Mouse (Mus musculus): Measurements from ENCODE around the gene Gpr176. TPM values are rescaled to one million over a fixed set of nuclear protein-coding genes. Genes with fewer than 3 reads are reported as not detected.
A peak's percentile ranks its signal among the peaks of the same experiment; 100 is the strongest.

Gene Gpr176
- 0.42 and 0.73 TPM in 2 replicates for polyA plus RNA-seq (2015; fragmentation: Nextera tagmentation; extraction: Ambion mirVana)

DNA sequence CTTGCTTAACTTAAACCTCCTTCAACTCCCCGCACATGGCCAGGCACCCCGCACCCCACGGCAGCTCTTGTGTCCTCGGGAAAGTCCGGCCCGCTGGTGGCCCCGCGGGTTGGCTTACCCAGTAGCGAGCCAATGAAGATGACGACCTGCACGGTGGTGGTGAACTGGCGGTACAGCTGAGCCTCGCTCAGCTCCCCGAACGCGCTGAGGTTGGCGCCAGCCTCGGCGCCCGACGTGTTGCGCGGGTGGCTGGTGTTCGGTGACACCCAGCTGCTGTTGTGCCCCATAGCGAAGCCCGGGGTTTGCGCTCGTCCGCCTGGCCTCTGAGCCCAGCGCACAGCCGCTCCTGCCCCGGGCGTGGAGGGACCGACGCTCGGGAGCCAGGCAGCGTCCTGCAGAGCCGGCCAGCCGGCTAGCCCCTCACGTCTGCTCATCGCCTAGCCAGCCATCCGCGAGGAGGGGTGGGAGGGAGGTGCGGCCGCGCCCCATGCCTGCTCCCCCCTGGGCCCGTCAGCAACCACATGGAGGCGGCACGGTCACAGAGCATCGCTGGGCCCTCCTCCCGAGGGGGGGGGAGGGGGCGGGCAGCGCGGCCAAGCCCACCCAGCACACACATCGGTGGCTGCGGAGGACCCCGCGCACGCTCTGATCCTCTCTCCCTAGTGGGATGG lies at the start of gene Gpr176:
Gpr176 (minus strand) TSS at position 519 of the 671 bp plus-strand sequence.
- H3K4me2 ChIP-seq, result peak within 1 kb of the TSS; percentile 99
- peak within 1 kb of the TSS; percentile 52 for H3K4me3 ChIP-seq
- H3K36me3 ChIP-seq, result no peaks in the 10 kb centered on the region
- peaks cover 28% of the 10 kb centered on the region for H3K27me3 ChIP-seq
- no peaks in the 10 kb centered on the region for H3K9me3 ChIP-seq
- WGBS, result under 1% methylated on average over 52 of the region's 59 CpGs
- peaks cover 18% of the 10 kb centered on the region for H3K4me1 ChIP-seq
- H3K27ac ChIP-seq, result no peak within 1 kb of the TSS
- ATAC-seq (ENCODE audit: insufficient number of reproducible peaks, low FRiP score, low TSS enrichment, low read depth), result peak; percentile 77
- peak within 1 kb of the TSS; percentile 37 for H3K9ac ChIP-seq

DNA sequence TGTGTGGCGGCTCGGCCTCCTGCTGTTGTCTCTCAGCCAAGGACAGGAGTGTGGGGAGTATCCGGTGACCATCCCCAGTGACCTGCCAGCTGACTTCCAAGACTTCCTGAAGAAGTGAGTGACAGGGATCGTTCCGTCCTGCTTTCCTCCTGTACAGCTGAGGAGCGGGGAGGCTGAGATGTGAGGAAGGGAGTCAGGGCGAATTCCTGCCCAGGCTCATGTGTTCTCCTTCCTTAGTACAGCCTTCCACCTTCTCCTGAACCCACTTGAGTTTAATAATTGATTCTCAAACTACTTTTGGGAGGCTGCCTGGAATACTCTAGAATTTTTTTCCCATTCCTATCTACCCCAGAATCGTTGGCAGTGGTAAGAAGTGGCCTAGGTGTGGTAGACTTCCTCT lies 49.2 kb upstream of the Gpr176 start:
- WGBS, result 83% methylated on average over 8 of the region's 8 CpGs
- Histone ChIP-seq H3K27me3 (no peaks in the 10 kb centered on the region), H3K9me3 (no peaks in the 10 kb centered on the region), H3K4me2 (no peak overlapping the region), H3K27ac (no peak overlapping the region), H3K4me3 (no peak overlapping the region), H3K9ac (no peak overlapping the region), H3K4me1 (no peaks in the 10 kb centered on the region), H3K36me3 (peaks cover 60% of the 10 kb centered on the region)
- no peak for ATAC-seq (ENCODE audit: insufficient number of reproducible peaks, low FRiP score, low TSS enrichment, low read depth)

DNA sequence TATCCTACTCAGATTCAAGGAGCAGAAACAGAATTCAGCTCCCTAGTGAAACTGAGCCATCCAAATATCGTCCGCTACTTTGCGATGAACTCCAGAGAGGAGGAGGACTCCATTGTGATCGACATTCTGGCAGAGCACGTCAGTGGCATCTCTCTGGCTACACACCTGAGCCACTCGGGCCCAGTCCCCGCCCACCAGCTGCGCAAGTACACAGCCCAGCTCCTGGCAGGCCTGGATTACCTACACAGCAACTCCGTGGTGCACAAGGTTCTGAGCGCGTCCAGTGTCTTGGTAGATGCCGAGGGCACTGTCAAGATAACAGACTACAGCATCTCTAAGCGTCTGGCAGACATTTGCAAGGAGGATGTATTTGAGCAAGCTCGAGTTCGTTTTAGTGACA lies 48.7 kb upstream of the Gpr176 start:
- Histone ChIP-seq H3K27ac (no peak overlapping the region), H3K4me3 (no peak overlapping the region), H3K9ac (no peak overlapping the region), H3K9me3 (no peaks in the 10 kb centered on the region), H3K36me3 (peaks cover 60% of the 10 kb centered on the region), H3K4me2 (no peak overlapping the region), H3K27me3 (no peaks in the 10 kb centered on the region), H3K4me1 (no peaks in the 10 kb centered on the region)
- ATAC-seq (ENCODE audit: insufficient number of reproducible peaks, low FRiP score, low TSS enrichment, low read depth), result no peak
- 86% methylated on average over 15 of the region's 15 CpGs for WGBS

DNA sequence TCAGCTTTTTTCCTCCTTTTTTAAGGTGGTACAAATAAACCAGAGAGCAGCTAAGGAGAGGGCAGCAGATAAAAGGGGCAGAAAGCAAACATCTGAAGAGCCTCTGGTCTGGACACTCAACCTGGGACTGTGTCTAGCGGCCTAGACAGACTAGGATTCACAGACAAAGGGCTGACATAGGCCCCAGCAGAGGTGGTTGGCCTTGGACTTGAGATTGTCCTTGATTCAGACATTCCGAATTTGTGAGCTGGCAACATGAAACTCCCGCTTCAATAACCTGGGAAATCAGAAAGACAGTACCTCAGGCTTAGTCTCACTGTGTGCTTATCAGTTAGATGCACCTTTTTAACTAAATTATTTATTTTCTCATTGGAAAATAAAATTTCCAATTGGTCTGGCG lies 44.9 kb upstream of the Gpr176 start:
- Histone ChIP-seq H3K4me1 (no peaks in the 10 kb centered on the region), H3K36me3 (peaks cover 76% of the 10 kb centered on the region)
- 92% methylated on average over 4 of the region's 4 CpGs for WGBS

DNA sequence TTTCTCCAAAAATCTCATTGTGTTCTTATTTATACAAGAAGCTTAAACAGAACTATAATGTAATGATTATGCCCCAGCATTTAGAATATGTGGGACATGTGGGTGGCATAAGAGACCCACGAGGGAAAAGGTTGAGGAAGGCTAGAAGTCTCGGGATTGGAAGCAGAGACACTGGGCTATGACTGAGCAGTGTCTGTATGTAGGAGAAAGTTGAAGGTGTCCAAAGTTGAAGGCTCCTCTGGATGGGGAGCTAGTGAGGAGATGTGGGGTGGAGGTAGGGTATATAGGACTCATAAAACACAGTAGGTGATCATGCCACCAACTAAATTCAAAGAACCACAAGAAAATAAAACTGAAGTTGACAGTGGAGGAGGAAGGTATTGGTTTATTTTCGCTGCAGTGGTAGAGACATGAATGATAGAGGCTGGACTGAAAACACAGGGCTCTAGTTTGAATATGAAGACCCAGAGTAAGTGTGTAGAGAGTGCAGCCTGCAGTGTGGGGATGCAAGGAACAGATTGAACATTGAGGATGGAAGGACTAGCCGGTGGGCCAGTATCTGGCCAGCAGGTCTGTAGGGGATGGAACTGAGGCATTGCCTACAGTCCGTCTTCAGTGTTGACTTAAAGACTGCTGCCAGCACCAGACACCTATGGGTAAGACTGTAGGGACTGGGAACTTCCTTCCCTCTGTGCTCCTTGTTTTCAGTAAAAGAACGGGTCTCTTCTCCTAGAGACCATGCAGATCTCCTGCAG lies 42.6 kb upstream of the Gpr176 start:
- H3K27ac ChIP-seq, result no peak overlapping the region
- H3K4me3 ChIP-seq, result no peak overlapping the region
- no peaks in the 10 kb centered on the region for H3K27me3 ChIP-seq
- H3K9me3 ChIP-seq, result no peaks in the 10 kb centered on the region
- no peak overlapping the region for H3K9ac ChIP-seq
- ATAC-seq (ENCODE audit: insufficient number of reproducible peaks, low FRiP score, low TSS enrichment, low read depth), result no peak
- no peaks in the 10 kb centered on the region for H3K4me1 ChIP-seq
- 92% methylated on average over 6 of the region's 6 CpGs for WGBS
- H3K36me3 ChIP-seq, result peaks cover 78% of the 10 kb centered on the region
- no peak overlapping the region for H3K4me2 ChIP-seq

More for the DNA sequence above, 44.9 kb upstream of the Gpr176 start:
- no peak overlapping the region for H3K4me2 ChIP-seq
- ATAC-seq (ENCODE audit: insufficient number of reproducible peaks, low FRiP score, low TSS enrichment, low read depth), result no peak
- no peak overlapping the region for H3K4me3 ChIP-seq
- no peaks in the 10 kb centered on the region for H3K9me3 ChIP-seq
- H3K9ac ChIP-seq, result no peak overlapping the region
- no peak overlapping the region for H3K27ac ChIP-seq
- no peaks in the 10 kb centered on the region for H3K27me3 ChIP-seq

DNA sequence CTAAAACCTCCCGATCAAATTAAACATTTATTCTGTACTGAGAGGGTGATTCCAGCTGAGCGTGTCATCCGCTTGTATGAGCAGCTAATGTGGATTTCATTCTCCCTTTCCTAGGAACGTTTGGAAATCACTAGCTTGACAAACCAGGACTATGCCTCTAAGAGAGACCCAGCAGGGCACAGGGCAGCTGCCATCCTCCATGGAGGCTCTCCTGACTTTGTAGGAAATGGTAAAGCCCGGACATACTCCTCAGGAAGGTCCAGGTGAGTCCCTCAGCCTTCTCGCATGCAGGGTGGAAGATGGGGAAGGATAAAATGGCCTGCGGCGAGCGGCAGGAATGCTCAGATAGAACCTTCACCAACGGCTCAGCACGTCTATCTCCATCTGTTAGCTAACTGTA lies 39.6 kb upstream of the Gpr176 start:
- no peak overlapping the region for H3K4me2 ChIP-seq
- WGBS, result 92% methylated on average over 11 of the region's 11 CpGs
- H3K36me3 ChIP-seq, result peaks cover 64% of the 10 kb centered on the region
- no peak overlapping the region for H3K4me3 ChIP-seq
- no peaks in the 10 kb centered on the region for H3K27me3 ChIP-seq
- H3K4me1 ChIP-seq, result no peaks in the 10 kb centered on the region
- ATAC-seq (ENCODE audit: insufficient number of reproducible peaks, low FRiP score, low TSS enrichment, low read depth), result no peak
- H3K9me3 ChIP-seq, result no peaks in the 10 kb centered on the region
- H3K27ac ChIP-seq, result no peak overlapping the region
- H3K9ac ChIP-seq, result no peak overlapping the region

DNA sequence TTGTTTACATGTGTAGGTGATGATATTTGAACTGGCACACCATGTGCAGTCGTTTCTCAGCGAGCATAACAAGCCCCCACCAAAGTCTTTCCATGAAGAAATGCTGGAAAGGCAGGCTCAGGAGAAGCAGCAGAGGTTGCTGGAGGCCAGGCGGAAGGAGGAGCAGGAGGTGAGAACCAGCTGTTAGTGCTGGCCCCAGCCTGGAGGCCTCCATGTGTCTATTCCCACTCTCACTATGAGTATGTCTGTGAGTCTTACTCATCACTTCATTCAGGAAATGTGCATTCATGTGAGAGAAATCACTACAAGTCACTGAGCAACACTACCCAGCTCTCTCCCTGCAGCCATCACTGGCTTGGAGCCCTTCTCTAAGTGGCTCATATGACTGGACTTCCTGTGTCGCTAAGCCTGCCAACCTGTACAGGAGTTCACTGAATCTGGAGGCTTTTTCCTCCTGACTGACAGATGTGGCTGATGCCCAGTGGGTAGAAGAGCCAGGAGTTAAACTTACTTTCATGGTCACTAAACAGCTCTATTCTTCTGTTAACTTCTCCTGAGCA lies 35.2 kb upstream of the Gpr176 start:
- ATAC-seq (ENCODE audit: insufficient number of reproducible peaks, low FRiP score, low TSS enrichment, low read depth), result no peak
- peaks cover 33% of the 10 kb centered on the region for H3K36me3 ChIP-seq
- no peaks in the 10 kb centered on the region for H3K9me3 ChIP-seq
- no peak overlapping the region for H3K4me2 ChIP-seq
- no peak overlapping the region for H3K4me3 ChIP-seq
- H3K27me3 ChIP-seq, result no peaks in the 10 kb centered on the region
- no peak overlapping the region for H3K9ac ChIP-seq
- WGBS, result 68% methylated on average over 4 of the region's 4 CpGs
- no peak overlapping the region for H3K27ac ChIP-seq
- H3K4me1 ChIP-seq, result no peaks in the 10 kb centered on the region

DNA sequence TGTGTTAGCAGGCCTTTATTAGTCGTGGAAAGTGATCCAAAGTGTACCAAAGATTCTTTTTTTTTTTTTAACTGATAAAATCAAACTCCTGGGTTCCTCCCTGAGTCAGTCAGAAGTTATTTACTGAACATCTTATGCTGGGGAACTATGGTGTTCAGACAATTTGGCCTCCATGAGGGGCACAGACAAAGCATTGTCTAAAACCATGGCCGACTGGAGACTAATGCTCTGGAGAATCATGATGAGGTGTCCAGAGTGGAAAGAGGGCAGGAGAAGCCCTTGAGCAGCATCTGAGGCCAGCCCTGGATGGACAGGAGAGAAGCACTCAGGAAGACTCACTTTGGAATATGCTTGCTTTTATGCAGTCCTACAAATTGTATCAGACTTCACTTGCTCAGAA lies 33.6 kb upstream of the Gpr176 start:
- Histone ChIP-seq H3K27ac (no peak overlapping the region), H3K4me2 (no peak overlapping the region), H3K9ac (no peak overlapping the region), H3K4me3 (no peak overlapping the region), H3K27me3 (no peaks in the 10 kb centered on the region), H3K9me3 (no peaks in the 10 kb centered on the region), H3K36me3 (peaks cover 23% of the 10 kb centered on the region; the same call in 1 of the 2 replicates), H3K4me1 (no peaks in the 10 kb centered on the region)
- WGBS, result 68% methylated on average over 2 of the region's 2 CpGs
- ATAC-seq (ENCODE audit: insufficient number of reproducible peaks, low FRiP score, low TSS enrichment, low read depth), result no peak

DNA sequence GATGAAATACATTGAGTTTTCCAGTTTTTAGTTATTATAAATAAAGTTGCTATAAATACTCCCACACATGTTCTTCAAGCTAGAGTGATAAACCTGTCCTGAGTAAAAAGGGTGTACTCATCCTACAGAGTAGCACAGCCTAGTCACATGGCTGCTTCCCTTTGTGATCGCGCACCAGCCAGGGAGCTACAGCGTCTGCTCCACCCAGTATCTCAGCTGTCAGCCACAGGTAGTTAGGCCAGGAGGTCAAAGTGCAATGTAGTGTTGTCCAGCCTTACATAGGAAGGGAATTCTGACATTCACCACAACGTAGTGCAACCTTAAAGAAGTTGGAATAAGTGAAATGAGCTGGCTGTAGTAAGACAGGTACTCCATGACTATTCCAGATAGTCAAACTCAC lies 32.3 kb upstream of the Gpr176 start:
- 85% methylated on average over 4 of the region's 4 CpGs for WGBS
- no peak overlapping the region for H3K9ac ChIP-seq
- H3K4me3 ChIP-seq, result no peak overlapping the region
- H3K4me1 ChIP-seq, result no peaks in the 10 kb centered on the region
- H3K9me3 ChIP-seq, result no peaks in the 10 kb centered on the region
- H3K27ac ChIP-seq, result no peak overlapping the region
- no peaks in the 10 kb centered on the region for H3K27me3 ChIP-seq
- H3K4me2 ChIP-seq, result no peak overlapping the region
- no peak for ATAC-seq (ENCODE audit: insufficient number of reproducible peaks, low FRiP score, low TSS enrichment, low read depth)
- H3K36me3 ChIP-seq, result peaks cover 17% of the 10 kb centered on the region; the same call in 1 of the 2 replicates

DNA sequence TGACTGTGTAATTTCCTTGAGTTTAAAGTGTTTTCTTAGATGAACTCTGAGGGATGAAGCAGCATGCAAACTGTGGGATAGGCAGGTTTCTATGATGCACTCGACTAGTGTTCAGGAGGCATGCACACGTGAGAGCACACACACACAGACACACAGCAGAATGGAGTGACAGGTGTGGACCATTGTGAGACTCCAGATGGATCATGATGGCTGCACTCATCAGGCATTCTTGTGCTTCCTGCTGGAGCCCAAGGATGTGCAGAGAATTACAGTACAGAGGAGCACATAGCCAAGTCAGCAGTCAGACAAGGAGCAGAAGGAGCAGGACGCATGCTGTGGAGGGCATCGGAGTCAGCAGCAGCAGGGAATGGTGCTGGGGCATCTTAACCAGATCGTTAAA lies 31.1 kb upstream of the Gpr176 start:
- ATAC-seq (ENCODE audit: insufficient number of reproducible peaks, low FRiP score, low TSS enrichment, low read depth), result no peak
- Histone ChIP-seq H3K4me2 (no peak overlapping the region), H3K27ac (no peak overlapping the region), H3K36me3 (peaks cover 15% of the 10 kb centered on the region; the same call in 1 of the 2 replicates), H3K4me3 (no peak overlapping the region), H3K9me3 (no peaks in the 10 kb centered on the region), H3K4me1 (no peaks in the 10 kb centered on the region), H3K27me3 (no peaks in the 10 kb centered on the region), H3K9ac (no peak overlapping the region)
- WGBS, result 72% methylated on average over 5 of the region's 5 CpGs

DNA sequence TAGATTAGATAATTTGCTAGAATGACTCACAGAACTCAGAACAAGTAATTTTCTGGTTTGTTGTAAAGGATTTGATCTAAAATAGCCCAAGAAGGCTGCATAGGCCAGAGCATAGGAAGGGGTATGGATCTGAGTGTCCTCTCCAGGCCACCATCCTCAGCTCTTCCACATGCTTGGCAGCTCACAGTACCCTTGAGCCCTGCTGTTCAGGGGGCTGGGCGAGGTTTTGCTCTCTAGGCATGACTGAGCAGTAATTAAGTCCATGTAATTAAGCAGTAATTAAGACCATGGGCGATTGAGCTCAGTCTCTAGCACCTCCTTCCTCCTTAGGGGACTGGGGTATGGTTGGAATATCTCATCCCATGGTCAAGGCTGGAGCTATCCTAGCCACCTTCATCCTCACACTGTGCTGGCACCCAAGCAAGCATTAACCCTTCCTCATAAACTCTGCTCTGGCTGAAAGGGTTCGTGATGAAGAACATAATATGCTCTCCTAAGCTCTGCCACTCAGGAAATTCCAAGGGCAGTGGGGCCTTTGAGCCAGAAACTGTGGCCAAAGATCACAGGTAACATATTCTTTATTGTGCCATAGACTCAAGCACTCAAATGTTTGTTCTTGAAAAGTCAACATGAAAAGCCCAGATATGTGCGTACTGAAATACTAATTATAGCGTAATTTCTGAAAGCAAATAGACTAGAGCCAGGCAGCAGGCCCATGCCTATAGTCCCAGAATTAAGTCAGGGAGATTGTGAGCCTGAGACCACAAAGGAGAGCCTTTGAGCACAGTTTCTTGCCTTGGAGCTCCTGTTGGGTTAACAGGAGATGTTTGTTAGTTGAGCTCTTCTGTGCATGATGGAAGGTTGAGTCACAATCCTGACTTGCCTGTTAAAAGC lies 28.9 kb upstream of the Gpr176 start:
- ATAC-seq (ENCODE audit: insufficient number of reproducible peaks, low FRiP score, low TSS enrichment, low read depth), result no peak

More for the DNA sequence above, 28.9 kb upstream of the Gpr176 start:
- H3K27ac ChIP-seq, result no peak overlapping the region
- 68% methylated on average over 5 of the region's 5 CpGs for WGBS
- no peaks in the 10 kb centered on the region for H3K27me3 ChIP-seq
- no peak overlapping the region for H3K4me2 ChIP-seq
- 0 out of 2 replicates have a peak, but pooled peaks cover 6% of the 10 kb centered on the region for H3K36me3 ChIP-seq
- no peak overlapping the region for H3K9ac ChIP-seq
- H3K4me3 ChIP-seq, result no peak overlapping the region
- no peaks in the 10 kb centered on the region for H3K4me1 ChIP-seq
- H3K9me3 ChIP-seq, result no peaks in the 10 kb centered on the region

Data from limb, embryonic 15.5 days (tissue).